Mouse (Mus musculus) cerebellum, adult 2 months (tissue): ENCODE measurements around the gene Ckmt1.

Experiments
- CTCF ChIP-seq: fragments of 200-500 bp; IDR thresholded peaks from 2 replicates; pipeline ENCODE4 v1.5.1; 2011; ENCODE audit warnings: low read depth, mild to moderate bottlenecking, control low read depth, low read length, moderate library complexity, borderline replicate concordance; ENCODE audit not compliant: insufficient read depth
- POLR2A ChIP-seq: fragments of 200-500 bp; IDR thresholded peaks from 2 replicates; pipeline ENCODE4 v1.6.1; 2011; ENCODE audit warnings: low read length, control low read depth, borderline replicate concordance; ENCODE audit not compliant: insufficient read depth

DNA sequence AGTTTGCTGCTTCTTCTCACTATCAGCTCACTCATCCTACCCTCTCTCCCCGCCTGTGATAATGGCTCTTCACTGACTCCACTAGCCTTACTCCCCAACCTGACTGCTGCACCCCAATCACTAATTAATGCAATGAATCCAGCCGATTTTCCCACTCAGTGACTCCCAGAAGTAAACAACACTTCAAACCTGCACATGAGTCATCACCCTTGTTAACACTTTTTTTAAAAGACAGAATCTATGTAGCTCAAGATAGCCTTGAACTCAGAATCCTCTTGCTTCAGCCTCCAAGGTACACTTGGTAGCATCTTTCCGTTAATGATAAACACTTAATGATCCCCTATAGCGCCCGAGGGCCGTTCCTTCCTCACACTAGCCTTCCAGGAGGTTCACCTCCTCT lies 3.1 kb upstream of the Ckmt1 start:
- TF ChIP-seq CTCF (no peak), POLR2A (no peak)
